Mouse (Mus musculus) inflammation-experienced regulatory T-cells (primary cell): Measurements from ENCODE around the gene Fbxo4. TPM values are rescaled to one million over a fixed set of nuclear protein-coding genes. Genes with fewer than 3 reads are reported as not detected.

Experiments
- polyA plus RNA-seq, 2 experiments: library from polyadenylated mRNA; unstranded; fragments of 100-300 nt; shearing (Covaris generic); gene quantifications; one replicate each; pipeline ENCODE4 v1.2.1; 2017

Fbxo4 gene
- polyA plus RNA-seq, result 10 to 100 TPM; 21.6 to 24.8 TPM

DNA sequence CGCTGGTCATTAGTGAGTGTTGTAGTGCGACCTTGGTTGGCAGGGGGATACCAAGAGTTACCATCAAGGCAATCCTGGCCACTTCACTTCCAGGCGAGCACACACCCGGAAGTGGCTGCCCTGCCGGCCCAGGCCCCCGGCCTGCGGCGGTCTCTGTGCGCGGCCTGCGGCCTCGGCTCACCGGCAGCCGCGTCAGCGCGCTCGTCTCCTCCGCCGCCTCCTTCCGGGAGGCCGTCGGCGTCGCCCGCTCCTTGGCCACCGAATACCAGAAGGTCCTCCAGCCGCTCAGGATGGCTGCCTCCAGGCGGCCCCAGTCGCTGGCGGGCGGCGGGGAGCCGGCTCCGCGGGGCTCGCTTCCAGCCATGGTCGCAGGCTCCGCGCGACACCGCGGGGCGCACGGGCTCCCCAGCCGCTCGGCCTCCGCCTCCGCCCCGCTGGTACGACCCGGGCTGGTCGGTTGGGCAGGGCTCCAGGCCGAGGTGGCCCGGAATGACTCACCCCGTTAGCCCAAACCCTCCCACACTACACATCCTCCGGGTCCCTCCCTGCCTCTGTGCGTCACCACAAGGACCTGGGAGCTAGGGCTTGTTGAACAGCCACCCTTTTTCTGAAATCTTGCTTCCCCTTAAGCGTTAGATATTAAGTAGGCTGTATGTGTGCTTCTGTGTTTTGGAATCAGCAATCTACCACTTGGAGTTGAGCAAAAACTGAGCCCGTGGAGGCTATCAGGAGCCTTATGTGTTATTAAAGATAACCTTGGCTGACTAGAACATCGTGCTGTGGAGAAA, at the start of gene Fbxo4:
Gene Fbxo4, minus strand, starts transcription at position 513 of the 788 bp plus-strand sequence.

DNA sequence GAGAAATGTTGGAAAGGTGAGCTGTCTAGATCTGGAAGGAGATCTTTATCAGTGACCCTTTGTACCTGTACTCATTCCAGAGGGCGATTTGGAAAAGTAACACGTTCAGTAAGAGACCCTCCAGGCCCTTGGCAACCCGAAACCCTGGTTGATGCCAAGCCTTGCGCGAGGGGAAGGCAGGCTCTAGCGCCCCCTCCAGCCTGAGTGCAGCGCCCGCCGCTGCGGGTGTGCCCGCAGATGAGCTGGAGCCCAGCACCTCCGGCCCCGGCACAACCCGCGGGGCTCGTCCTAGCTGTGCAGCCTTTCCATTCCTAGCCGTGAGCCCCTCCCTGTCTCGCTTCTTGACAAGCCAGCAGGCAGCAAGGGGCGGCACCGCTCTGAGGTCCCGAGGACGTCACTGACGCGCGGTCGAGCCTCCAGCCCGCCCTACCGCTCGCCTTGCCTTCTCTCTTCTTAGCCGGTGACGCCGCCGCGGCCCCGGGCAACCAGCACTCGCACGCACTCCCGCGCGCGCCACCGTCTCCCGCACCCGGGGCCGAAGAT, 46.9 kb upstream of the Fbxo4 start, which contains the start of gene Oxct1:
Gene Oxct1, plus strand, starts transcription at position 153 of the 543 bp plus-strand sequence.

DNA sequence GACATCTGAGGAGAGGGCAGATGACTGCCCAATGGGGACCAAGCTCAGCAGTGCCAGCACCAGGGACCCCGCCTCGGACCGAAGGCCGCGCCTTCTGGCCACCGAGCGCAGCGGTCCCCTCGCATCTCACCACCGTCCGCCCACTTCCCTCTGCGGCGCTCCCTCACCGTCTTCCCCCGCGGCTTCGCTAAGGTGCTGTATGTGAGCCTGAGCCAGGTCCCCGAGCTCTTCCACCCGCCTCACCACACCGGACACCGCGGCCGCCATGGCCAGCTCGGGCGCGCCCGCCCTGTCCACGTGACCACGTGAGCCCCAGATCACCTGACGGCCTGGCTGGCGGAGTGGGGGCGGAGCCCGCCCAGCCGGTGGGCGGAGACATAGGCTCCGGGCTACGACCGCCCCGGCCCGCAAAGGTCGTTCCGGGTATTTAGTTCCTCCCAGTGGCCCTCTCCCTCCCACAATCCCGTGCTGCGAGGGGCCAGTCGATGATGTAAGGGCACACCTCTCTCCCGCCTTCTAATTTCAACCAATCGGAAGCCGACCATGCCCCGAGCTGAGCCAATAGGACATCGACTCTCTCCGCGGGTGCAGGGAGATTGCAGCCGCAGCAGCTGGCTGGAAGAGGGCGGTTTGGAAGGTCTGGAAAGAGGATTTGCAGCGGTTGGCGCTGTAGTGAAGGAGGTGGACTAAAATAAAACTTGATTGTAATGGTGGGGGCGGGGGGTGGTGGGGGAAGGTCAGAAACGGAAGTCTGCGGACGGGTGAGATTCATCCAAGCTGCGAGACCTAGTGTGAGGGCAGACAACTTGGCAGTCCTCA, 16.3 kb upstream of the Fbxo4 start, which contains the start of gene AW549877:
Gene AW549877, minus strand, starts transcription at position 297 of the 819 bp plus-strand sequence.

Other genes starting within 250 kb of the Fbxo4 start
- gene AW549877, start 16.2 kb upstream of the Fbxo4 start, polyA plus RNA-seq, result 10 to 100 TPM; 36.5 to 43.5 TPM
- 10 to 100 TPM; 72.3 to 91.1 TPM for gene Oxct1, start 46.8 kb upstream of the Fbxo4 start, polyA plus RNA-seq